Mouse (Mus musculus): ENCODE measurements around the gene Dop1b.

GRCm38 (mm10) chr16:93834076-93834475 is 122.4 kb downstream of the Dop1b start:
- TF ChIP-seq HCFC1 (IDR thresholded peaks at IDR 0.05; ENCODE audit: borderline replicate concordance, insufficient read depth, low read length) (no peak), ZNF384 (IDR thresholded peaks at IDR 0.05; ENCODE audit: low read depth, low read length) (no peak), ZC3H11A (IDR thresholded peaks at IDR 0.05; ENCODE audit: borderline replicate concordance, low read depth, low read length) (no peak), MAFK (IDR thresholded peaks at IDR 0.05; ENCODE audit: insufficient read depth, low read depth, low read length) (no peak)

Measured in ES-E14 (cell line).